Mouse (Mus musculus) cerebellum, adult 2 months (tissue): ENCODE measurements at regions not wholly inside any gene's neighbourhood (a gene's known extent, or its start where the extent isn't known, plus 50 kb on each side); places are given as distances from the start of the nearest gene placed in this dataset.
"Not testable (repeated sequence)": the region's sequence is repeated elsewhere in the genome, so short reads cannot be mapped to it uniquely, and the experiment has no call there.

Source experiments
- CTCF ChIP-seq: fragments of 200-500 bp; IDR thresholded peaks from 2 replicates; pipeline ENCODE4 v1.5.1; 2011; ENCODE audit warnings: low read depth, mild to moderate bottlenecking, control low read depth, low read length, moderate library complexity, borderline replicate concordance; ENCODE audit not compliant: insufficient read depth
- POLR2A ChIP-seq: fragments of 200-500 bp; IDR thresholded peaks from 2 replicates; pipeline ENCODE4 v1.6.1; 2011; ENCODE audit warnings: low read length, control low read depth, borderline replicate concordance; ENCODE audit not compliant: insufficient read depth

DNA sequence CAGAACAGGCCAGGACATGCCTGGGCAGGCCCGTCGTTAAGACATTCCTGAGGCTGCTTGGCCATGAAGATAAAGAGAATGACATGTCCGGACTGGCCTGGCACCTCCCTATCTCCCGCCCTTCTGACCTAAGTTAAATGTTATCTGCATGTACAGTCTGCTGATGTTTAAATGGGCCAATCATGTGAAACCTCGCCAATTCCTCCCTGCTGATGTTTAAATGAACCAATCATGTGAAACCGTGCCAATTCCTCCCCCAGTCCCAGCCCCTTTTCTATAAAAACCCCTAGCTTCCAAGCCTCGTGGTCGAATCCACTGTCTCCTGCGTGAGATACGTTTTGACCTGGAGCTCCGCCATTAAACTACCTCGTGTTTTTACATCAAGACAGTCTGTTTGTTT is 119.5 kb upstream of the Fhl2 start:
- not testable (repeated sequence) for TF ChIP-seq CTCF, POLR2A
